Mouse (Mus musculus): ENCODE results near the gene Ccpg1os.

The Ccpg1os gene

DNA sequence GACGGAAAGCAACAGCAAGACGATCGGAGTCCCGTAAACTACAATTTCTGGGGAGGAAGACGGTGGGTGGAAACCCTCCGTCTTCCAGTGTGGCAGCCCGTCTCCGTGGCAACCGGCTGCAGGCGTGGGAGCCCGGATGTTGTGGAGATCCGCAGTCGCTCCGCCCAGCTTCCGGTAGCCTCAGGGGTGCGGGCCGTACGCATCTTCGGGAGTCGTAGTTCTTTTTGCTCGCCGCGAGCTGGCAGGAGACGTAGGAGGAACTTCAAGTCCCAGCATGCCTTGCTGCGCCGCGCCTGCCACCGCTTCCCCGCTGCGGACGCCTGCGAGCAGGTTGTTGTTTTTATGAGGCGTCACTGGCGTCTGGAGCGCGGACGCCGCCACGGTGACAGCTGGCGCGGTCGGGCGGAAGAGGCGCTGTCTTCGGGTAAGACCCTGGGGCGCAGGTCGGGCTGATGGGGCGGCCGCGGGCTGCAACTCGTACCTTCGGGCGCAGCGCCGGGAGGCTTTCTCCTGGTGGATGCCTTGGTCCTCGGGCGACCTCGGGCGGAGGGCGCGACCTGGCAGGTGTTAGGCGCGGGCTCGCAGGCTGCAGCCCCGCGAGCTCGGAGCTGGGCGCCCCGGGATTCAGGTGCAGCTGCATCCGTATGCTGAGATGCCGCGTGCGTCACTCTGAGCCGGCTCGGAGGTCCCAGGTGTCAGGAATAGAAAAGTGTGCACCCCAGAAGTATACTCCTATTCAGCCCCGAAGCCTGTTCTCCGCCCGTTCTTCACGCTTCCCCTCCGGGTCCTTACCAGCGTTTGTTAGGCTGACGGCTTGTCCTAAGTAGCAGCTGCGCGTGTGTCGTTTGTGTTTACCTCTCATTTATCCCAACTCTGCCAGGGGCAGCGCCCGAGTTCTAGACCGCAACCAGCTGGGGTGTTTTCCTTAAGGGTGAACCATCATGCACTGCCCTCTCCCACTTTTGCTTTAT lies at the start of gene Ccpg1os, which contains the start of gene Ccpg1:
Gene Ccpg1os, minus strand, starts transcription at position 133 of the 971 bp plus-strand sequence.
Gene Ccpg1, plus strand, starts transcription at position 180 of the 971 bp plus-strand sequence.
- DNase-seq: peak; percentile 96

DNA sequence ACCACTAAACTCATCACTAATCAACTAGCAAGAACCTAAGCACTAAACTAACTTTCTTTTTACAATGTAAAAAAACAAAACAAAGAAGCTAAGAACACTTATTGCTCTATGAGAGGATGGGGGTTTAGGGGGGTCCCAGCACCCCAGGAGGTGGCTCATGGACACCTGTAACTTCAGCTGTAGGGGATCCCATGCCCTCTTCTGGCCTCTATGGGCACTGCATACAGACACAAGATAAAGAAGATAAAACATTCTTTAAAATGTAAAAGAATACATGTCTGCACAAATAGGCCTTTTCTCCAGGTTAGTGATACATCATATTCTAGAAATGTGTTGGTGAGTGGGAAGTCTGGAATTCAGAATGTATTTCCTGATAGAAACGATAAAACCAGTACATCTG lies 48.2 kb upstream of the Ccpg1os start:
- DNase-seq: no peak

GRCm38 (mm10) chr9:73031421-73031820 lies 46.2 kb upstream of the Ccpg1os start:
- no peak for DNase-seq

DNA sequence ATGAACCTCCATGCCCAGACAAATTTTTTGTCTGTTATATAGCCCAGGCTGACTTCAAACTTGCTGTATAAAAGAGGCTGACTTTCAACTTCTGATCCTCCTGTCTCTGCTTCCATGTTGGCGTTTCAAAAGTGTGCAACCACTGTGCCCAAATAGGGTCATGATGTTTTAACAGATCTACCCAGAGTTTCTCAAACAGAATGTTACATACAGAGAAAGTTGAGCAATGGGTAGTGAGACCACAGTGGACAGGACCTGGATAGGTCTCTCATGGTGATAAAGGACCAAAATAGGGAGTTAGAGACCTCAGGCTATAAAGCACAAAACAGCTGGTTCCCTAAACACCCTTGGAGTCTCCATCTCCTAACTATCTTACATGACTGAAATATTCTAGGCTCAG lies 45.3 kb upstream of the Ccpg1os start:
- no peak for DNase-seq

- DNase-seq: peak; percentile 31
Measured at GRCm38 (mm10) chr9:73025818-73026636, 40.8 kb upstream of the Ccpg1os start.

GRCm38 (mm10) chr9:73020566-73021097 lies 35.5 kb upstream of the Ccpg1os start:
- DNase-seq: no peak

GRCm38 (mm10) chr9:73019841-73020240 lies 34.7 kb upstream of the Ccpg1os start:
- no peak for DNase-seq

DNA sequence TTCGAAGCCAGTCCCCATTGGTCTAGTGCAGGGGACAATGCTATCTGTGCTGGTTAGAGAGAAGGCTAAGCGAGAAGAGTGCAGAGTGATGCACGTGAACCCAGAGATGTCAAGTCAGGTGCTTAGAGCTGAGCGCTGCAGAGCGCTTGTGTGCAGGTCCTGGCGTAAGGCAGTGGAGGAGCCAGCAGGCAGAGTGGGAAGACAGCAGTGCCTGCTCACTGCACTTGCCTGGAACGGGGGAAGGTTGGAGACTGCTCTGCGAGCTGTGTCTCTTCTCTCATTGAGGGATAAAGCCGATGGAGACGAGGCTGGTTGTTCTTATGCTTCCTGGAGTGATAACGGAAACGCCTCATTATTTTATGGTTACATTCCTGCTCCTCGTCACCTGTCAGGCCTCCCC lies 29.5 kb upstream of the Ccpg1os start:
- no peak for DNase-seq

DNA sequence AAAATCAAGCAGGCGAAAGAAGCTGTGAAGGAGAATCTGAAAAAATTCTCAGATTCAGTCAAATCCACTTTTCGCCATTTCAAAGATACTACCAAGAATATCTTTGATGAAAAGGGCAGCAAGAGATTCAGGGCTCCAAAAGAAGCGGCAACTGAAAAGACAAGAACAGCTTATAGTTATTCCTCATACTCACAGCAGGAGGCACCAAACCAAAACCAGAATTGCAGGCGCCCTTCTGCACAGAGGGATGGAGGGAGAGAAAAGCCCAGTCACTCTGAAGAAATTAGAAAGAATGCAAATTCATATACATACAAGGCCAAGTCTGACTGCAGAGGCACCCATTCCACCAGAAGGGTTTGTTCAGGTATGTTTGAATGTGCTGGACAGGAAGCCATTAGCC lies 27.4 kb upstream of the Ccpg1os start:
- no peak for DNase-seq

DNA sequence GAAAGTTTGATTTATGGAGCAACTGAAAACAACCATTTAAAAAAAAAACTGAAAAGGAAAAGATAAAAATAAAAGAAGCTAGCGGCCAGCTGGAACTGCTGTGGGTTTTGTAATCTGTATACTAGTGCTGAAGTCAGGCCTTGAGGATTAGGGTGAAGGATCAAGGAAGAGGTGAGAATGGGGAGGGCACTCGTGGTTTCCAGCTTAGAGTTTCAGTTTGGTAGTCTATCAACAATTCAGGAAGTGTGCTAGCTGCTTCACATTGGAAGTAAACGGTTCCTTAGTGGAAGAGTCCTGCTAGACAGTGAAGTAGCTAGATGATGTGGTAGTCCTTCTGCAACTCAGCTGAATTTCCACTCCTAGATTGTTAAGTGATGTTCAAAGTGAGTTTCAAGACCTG lies 23.2 kb upstream of the Ccpg1os start:
- DNase-seq: no peak

GRCm38 (mm10) chr9:73006175-73006574 lies 21.0 kb upstream of the Ccpg1os start:
- DNase-seq: no peak

DNA sequence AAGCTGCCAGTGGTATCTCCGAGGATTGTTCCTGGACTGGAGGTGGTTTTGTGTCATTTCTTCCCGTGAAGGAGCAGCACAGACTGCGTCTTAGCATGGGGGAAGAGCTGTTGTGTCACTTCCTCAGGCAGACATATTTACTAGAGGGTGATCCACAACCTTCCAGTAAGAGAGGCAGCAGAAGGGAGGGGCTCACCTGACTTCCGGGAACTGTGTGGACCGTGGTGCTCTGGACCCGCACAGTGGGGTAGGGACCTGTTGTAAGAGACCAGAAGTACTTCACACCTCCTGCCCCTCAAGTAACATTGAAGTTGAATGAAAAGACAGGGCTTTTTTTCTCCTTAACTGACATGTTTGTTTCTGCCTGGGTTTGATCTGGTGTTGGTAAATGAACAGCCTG lies 19.9 kb upstream of the Ccpg1os start:
- DNase-seq: no peak

- no peak for DNase-seq
Measured at GRCm38 (mm10) chr9:73004076-73004475, 18.9 kb upstream of the Ccpg1os start.

GRCm38 (mm10) chr9:73002177-73002576 lies 17.0 kb upstream of the Ccpg1os start:
- no peak for DNase-seq

DNA sequence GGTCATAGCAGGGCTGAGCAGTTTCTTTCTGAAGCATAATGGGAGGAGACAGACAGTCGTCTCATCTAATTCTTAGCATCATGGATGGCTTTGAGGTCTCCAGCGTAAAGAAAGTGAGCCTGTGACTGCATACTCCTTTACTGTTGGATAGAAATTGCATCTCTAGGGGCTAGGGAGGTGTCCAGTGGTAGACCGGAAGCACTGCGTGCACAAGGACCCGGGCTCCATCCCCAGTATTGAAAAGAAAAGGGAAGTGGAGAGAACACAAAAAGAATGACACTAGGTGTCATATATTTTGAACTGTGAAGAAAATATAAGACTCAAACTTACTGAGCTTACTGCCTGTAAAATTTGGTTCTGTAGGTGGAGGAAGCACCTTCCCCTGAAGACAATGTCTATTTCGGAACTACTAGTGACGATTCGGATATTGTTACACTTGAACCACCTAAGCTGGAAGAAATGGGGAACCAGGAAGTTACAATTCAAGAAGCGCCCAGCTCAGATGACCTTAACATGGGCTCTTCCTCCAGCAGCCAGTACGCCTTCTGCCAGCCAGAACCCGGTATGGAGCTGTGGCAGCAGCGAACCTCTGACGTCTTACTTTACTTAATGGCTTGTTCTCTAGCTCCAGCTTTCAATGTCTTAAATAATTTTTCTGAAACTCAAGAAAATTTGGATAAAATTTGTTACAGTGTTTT lies 16.3 kb upstream of the Ccpg1os start:
- no peak for DNase-seq

DNA sequence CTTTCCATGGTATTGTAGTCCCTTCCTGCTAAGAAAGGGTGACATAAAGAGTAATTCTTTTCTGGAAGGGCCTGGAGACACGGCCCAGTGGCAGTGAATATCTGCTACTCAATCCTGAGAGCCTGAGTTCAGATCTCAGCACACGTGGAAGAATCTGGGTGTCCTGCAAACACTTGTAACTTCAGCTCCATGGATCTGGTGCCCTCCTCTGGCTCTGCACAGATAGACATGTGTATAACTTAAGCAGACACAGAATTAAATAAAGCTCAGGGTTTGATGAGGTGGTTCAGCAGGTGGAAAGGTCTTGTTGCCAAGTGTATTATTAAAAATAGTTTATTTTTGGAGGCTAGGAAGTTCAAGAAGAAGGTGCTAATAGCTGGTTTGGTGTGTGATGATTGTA lies 15.3 kb upstream of the Ccpg1os start:
- DNase-seq: no peak

- no peak for DNase-seq
Measured at GRCm38 (mm10) chr9:72996806-72997205, 11.6 kb upstream of the Ccpg1os start.

DNA sequence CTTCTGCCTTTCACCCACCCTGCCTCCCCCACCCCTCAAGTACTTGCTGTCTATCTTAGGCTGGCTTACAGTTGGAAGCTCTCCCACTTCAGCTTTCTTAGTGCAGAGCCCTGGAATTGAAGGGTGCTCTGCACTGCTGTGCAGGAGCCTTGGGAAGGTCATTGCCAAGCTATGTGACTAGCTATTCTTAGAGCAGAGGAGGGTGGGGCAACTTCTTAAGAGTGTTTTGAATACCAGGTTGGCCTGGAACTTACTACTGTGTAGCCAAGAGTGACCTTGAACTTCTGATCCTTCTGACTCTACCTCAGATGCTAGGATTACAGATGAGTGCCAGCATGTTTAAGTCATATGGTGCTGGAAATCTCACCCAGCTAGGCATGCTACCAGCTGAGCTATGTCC lies 11.0 kb upstream of the Ccpg1os start:
- DNase-seq: no peak

GRCm38 (mm10) chr9:72992576-72992975 lies 7.4 kb upstream of the Ccpg1os start:
- no peak for DNase-seq

GRCm38 (mm10) chr9:72991420-72991819 lies 6.2 kb upstream of the Ccpg1os start:
- DNase-seq: no peak

DNA sequence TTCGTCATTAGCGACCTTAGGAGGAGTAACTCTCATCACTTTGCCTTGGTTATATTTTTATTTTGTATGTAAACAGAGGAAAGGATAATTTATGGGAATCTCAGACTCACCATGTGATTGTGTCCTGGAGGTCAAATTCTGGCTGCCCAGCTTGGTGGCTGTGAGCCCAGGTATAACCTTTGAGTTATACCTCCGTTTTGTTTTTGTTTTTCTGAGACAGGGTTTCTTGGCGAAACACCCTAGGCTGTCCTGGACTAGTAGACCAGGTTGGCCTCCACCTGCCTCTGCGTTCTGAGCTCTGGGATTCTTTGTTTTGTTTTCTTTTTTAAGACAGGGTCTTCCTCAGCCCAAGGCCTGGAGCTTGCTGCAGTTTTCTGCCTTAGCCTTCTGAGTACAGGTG lies 3.5 kb upstream of the Ccpg1os start:
- no peak for DNase-seq

GRCm38 (mm10) chr9:72987703-72988102 lies 2.5 kb upstream of the Ccpg1os start:
- no peak for DNase-seq

- no peak for DNase-seq
Measured at GRCm38 (mm10) chr9:72983066-72983465, 2.1 kb downstream of the Ccpg1os start.
